Mouse (Mus musculus) adrenal gland, postnatal 36 days (tissue): ENCODE measurements around the gene Ak3. TPM values are rescaled to one million over a fixed set of nuclear protein-coding genes. Genes with fewer than 3 reads are reported as not detected.
"Not testable (repeated sequence)": the region's sequence is repeated elsewhere in the genome, so short reads cannot be mapped to it uniquely, and the experiment has no call there.

Experiments used
- DNase-seq, 2 experiments: peaks; one replicate each; pipeline ENCODE4 v3.0.0; 2021; ENCODE audit warnings: mixed read lengths in 1 of 2
- total RNA-seq, 2 experiments: library from RNA; stranded (reverse); gene quantifications; 2 replicates each; pipeline ENCODE4 v1.2.3; 2021

Ak3 gene
- total RNA-seq, 2 experiments from 2014 or later: 146 to 253 TPM

DNA sequence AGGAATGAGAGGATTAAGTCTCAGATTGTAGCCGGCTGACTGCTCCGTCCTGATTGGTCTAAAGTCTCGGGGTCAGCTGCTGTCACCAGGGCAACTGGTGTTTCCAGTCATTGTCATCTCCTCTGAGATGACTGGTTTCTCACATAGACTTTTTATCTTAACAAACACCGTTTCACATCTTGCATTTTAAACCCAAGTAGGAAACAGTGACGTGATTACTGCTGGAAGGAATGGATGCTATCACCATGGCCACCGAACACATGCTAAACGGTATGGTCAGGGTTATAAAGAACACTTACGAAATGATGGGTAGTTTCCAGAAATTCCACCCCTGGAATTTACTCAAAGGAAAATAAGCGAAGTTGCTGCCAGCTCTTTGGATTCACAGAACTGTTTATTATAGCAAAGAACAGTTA, 3.4 kb downstream of the Ak3 start:
- no peak for DNase-seq

DNA sequence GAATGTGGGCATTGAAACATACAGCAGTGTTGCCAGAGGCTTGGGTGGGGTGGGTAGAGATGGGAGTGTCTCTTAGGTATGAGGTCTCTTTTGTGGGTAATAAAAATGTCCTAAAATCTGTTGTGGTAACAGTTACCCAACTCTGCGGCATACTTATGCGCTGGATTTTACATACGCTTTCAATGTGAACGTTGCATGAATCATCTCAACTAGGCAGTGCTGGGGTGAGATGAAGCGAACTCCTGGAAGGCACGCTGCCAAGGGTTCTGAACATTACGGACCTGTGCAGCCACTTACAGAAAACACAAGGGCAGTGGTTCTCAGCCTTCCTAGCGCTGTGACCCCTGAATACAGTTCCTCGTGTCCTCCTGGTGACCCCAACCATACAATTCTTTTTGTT, 5.1 kb downstream of the Ak3 start:
- peak; percentile 47 to 66 for DNase-seq

DNA sequence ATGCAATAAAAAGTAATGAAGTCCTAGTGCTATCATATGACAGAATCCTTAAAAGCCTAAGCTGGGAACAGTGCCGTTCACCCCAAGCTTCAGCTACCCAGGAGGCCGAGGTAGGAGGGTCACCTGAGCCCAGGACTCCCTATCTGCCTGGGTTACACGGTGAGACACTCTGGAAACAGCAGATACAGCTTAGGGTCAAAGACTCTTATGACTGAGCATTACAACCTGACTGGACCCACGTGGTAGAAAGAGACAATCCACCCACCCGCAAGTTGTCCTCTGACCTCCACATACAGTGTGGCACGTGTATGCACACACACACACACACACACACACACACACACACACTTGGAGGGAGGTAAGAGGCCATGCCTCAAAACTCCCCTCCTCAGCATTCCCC, 5.6 kb downstream of the Ak3 start:
- no peak for DNase-seq

DNA sequence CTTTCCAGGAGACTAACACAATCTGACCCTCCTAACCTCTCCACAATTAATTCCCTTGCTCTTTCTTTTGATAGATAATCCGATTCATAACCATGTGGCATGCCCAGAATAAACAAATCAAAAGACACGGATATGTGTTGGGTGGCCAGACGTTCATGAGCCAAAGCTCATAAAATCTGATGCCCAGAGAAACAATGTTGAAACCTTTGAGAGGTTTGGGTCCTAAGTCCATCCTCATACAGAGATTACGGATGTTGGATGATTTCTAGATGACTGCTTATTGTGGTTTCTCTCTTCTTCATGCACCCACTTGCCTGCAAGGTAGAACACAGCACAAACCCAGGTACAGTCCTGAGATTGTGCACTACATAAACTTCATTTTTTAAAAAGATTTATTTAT, 7.6 kb downstream of the Ak3 start:
- no peak for DNase-seq

- no peak for DNase-seq
These were observed 8.4 kb downstream of the Ak3 start for GRCm38 (mm10) chr19:29039334-29039733.

GRCm38 (mm10) chr19:29037541-29037940, 10.2 kb downstream of the Ak3 start:
- DNase-seq: no peak

DNA sequence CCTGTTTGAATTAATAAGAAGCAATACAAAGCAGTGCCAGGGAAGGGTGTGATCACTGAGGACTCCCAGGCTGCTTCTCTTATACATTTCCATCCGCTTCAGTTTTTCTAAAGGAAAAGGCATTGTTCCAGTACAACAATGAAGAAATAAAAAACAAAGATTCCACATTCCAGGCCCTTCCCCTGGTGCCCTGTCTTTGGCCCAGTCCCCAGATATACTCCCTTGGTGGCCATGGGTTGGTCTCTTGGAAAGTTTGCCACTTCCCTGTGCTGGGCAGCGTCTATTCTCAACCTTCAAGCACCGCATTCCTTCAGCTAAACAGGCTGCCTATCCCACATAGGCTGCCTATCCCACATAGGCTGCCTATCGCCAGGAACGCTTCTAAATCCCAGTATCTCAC, 10.7 kb downstream of the Ak3 start:
- no peak for DNase-seq

DNA sequence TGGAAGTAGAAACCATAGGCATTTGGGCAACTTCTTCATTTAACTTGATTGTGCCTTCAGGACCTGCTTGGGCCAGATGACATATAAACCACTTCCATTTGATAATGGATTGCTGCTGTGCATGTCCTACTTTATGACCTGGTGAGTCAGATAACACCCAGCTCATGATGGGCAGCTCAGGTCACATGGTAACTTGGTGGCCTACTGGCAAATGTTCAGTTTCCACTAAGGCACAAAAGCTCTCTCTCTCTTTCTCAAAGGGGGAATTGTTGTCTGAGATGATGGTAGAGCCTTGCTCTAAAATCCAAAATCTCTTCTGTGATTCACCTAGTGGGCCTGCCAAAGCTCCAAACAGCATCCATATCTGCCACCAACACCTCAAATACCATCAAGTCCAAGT, 15.1 kb downstream of the Ak3 start:
- DNase-seq: no peak

GRCm38 (mm10) chr19:29031788-29032187, 16.0 kb downstream of the Ak3 start:
- DNase-seq: no peak

DNA sequence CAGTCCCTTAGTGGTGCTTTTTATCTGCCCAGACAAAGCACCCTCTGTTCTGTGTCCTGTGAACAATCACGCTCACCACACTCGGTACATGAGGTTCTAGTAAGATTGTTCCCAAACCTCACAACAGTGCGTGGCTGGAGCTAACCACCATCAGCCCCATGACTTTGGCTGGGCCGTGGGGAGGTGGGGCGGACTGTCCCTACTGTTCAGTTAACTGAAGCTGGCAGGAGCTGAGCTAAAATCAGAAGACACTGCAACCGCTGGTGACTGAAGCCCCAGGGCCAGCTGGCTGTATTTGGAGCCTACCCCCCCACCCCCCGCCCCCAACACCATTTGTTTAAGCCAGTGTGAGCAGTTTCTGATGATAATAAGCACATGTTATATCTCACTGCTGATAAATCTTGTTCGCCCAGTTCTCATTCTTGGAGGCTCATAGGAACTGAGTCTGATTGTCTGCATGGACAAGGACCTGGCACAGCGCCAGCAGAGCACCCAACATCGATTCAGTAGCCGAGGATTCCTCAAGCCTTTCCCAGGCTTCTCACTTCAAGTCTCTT, 23.3 kb downstream of the Ak3 start:
- DNase-seq: no peak

- DNase-seq: no peak
These were observed 25.9 kb downstream of the Ak3 start for GRCm38 (mm10) chr19:29021754-29022345.

- DNase-seq: no peak
These were observed 28.1 kb downstream of the Ak3 start for GRCm38 (mm10) chr19:29019647-29020046.

- DNase-seq: no peak
These were observed 31.0 kb downstream of the Ak3 start for GRCm38 (mm10) chr19:29016786-29017185.

DNA sequence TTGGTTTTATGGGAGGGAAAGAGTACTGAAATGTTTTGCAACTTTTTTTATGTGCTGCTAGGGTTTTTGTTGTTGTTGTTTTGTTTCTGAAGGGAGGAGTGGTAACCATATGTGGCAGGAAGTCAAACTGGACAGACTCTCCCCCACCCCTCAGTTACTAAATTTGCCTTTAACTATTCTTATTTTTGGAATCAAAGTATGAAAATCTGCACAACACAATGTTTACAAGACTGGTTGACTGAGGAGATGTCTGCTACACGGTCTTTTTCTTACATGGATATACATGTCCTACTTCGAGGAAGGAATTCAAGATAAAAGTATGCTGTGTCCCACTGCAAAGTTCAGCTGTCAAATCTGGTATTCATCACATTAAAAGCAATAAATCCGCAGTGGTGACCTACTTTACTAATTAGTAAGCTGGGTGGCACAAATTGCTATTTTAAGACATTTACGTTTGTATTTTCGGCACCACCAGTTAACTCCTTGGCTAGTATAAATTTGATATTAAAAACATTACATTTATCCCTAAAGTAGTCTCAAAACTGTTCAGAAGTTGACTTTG, 31.5 kb downstream of the Ak3 start:
- DNase-seq: no peak

- DNase-seq: no peak
These were observed 32.2 kb downstream of the Ak3 start for GRCm38 (mm10) chr19:29015410-29016203.

DNA sequence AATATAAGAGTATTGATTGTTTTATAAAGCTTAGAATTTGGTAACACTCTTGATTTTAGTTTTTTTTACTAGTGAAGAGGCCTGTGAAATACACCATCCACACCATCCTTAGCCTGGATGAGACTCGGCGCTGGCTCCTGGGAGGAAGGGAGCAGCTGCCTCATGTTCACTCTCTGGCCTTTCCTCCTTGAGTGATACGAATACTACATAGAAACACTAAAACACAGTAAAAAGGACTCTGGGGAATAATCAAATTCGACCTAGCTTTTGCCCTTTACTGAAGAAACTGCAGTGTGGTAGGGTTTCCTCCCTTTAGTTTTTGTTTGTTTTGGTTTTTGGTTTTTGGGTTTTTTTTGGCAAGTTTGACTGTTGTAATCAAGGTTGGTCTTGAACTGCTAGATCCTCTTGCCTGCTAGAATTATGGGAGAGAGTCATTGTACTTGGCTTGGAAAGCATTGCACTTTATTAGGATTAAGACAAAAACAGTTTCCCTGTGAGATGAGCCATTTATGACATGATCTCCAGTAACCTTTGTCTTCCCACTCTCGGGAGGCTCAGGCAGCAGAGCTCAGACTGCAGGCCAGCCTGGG, 33.2 kb downstream of the Ak3 start:
- no peak for DNase-seq

DNA sequence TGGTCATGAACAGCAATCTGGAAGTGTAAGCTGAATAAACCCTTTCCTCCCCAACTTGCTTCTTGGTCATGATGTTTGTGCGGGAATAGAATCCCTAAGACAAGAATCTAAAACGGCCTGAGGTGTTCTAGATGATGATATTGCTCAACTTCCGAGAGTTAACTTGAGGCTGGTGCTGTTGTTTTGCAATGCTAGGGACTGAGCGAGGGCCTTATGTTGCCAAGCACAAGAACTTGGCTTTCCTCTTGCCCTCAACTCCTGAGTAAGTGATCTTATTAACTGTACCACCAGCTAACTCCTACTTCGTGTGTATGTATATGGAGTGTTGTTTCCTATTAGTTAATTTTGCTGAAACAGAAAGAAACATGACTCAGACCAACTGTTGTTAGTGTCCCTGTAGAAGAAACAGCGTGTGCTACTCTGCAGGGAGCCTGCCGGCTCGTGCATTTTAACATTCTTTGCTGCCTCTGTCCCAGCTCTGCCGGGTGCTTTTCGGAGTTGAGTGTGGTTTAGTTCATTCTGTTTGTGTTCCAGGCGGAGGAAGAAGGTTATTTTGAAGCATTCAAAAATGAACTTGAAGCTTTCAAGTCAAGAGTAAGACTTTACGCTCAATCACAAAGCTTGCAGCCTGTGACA, 36.3 kb downstream of the Ak3 start:
- no peak for DNase-seq

DNA sequence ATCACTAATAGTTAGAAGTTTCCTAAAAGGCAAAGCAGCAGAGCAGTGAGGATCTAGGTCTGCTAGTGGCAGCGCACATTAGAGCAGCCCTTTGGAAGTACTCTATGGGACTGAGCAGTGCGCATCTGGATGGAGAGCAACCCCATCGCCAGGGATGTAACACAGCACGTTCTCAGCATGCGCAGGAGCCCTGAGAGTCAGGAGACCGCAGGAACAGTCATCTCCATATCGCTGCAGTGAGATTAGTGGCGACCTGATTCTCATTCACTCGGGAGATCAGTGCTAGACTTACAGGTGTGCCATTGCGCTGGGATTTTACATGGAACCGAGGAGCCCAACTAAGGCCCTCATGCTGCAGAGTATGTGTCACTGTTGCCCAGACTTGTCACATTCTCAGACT, 38.7 kb downstream of the Ak3 start:
- DNase-seq: no peak

DNA sequence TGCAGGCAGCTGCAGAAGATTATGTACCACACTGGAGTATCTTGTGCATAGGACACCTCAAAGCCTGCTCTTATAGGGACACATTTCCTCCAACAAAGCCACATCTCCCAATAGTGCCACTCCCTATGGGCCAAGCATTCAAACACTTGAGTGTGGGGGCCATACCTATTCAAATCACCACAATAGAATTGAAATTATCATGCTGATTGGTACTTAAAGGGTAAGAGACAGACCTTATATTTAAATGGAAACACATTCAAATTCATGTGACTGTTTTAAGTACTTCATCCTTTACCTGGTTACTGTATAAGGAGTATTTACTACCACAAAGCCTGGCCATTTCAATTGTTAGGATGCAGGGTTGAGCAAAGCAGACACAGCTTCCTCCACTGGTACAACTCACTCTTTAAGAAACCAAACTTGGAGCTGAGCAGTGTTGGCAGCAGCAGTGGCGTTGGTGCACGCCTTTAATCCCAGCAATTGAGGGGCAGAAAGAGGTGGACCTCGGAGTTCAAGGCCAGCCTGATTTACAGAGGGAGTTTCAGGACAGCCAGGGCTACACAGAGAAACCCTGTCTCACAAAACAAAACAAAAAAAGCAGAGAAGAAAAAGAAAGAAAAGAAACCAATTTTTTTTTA, 39.6 kb downstream of the Ak3 start:
- DNase-seq: peak; percentile 34 to 40

DNA sequence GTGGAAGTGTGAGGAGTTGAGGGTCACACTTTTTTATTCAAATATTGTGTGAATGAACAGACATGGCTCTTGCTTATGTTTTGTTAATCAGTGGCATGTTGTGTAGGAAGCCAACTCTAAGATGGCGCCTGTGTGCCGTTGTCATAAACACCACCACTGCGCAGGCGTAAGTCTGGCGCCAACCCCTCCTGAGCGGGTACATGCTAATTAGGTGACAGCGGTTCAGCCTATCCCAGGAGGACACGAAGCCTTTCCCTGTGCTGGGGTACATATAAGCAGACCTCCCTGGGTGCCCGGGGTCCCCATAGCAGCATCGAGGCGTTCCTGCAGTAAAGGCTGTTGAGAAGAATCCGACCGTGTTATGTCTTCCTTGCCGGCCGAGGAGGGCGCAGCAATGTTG, 47.4 kb downstream of the Ak3 start:
- DNase-seq: not testable (repeated sequence)

GRCm38 (mm10) chr19:28997976-28998630, 49.7 kb downstream of the Ak3 start:
- no peak for DNase-seq
